Mouse (Mus musculus) embryonic fibroblast, embryonic 13.5 days (primary cell): Measurements from ENCODE around the gene Dennd1a.

Experiments used
- CTCF ChIP-seq: IDR thresholded peaks from 2 replicates; pipeline ENCODE4 v1.5.1; 2011; ENCODE audit warnings: mild to moderate bottlenecking, control low read depth, low read length, moderate library complexity, borderline replicate concordance; ENCODE audit not compliant: insufficient read depth
- POLR2A ChIP-seq: IDR thresholded peaks from 2 replicates; pipeline ENCODE4 v1.6.1; 2011; ENCODE audit warnings: low read depth, mild to moderate bottlenecking, control low read depth, low read length, moderate library complexity

- TF ChIP-seq POLR2A (no peak), CTCF (no peak)
Observed at GRCm38 (mm10) chr2:37781421-37781820, 505.8 kb downstream of the Dennd1a start.
